Mouse (Mus musculus): ENCODE data around the gene Adgrl1.

- TF ChIP-seq CTCF (IDR thresholded peaks at IDR 0.05; ENCODE audit: low read depth, low read length) (no peak), GATA2 (IDR thresholded peaks at IDR 0.05; ENCODE audit: borderline replicate concordance, low read depth, low read length) (no peak), TAL1 (conservative IDR thresholded peaks at IDR 0.05; ENCODE audit: low read depth, low read length) (no peak), POLR2AphosphoS5 (IDR thresholded peaks at IDR 0.05; ENCODE audit: insufficient replicate concordance, low read depth, low read length) (no peak)
These were observed 3.4 kb upstream of the Adgrl1 start for GRCm38 (mm10) chr8:83896461-83896860.

All from G1E (cell line).